Mouse (Mus musculus) limb, embryonic 15.5 days (tissue): ENCODE data around the gene Zfp362. TPM values are rescaled to one million over a fixed set of nuclear protein-coding genes. Genes with fewer than 3 reads are reported as not detected.

ENCODE experiments used
- ATAC-seq: fragments of 200-750 bp; cut with Nextera tagmentation; 2 replicates; pipeline ENCODE4 v1.8.0; 2017; ENCODE audit warnings: low read depth, moderate TSS enrichment; ENCODE audit not compliant: insufficient number of reproducible peaks, low FRiP score, low TSS enrichment
- H3K27ac ChIP-seq: fragments of 300-500 bp; sonication (generic); 2 replicates; pipeline ENCODE4 v1.5.1; 2015; ENCODE audit warnings: moderate library complexity, mild to moderate bottlenecking, inconsistent platforms
- H3K27me3 ChIP-seq: fragments of 300-500 bp; sonication (generic); 2 replicates; pipeline ENCODE4 v1.6.1; 2015; ENCODE audit warnings: inconsistent platforms
- H3K36me3 ChIP-seq: fragments of 300-500 bp; sonication (generic); 2 replicates; pipeline ENCODE4 v1.6.1; 2015; ENCODE audit warnings: inconsistent platforms
- H3K4me1 ChIP-seq: fragments of 300-500 bp; sonication (generic); 2 replicates; pipeline ENCODE4 v1.6.1; 2015; ENCODE audit warnings: inconsistent platforms
- H3K4me2 ChIP-seq: fragments of 300-500 bp; sonication (generic); 2 replicates; pipeline ENCODE4 v1.6.1; 2015; ENCODE audit warnings: mild to moderate bottlenecking, inconsistent platforms
- H3K4me3 ChIP-seq: fragments of 300-500 bp; sonication (generic); 2 replicates; pipeline ENCODE4 v1.5.1; 2015; ENCODE audit warnings: mild to moderate bottlenecking, inconsistent platforms
- H3K9ac ChIP-seq: fragments of 300-500 bp; sonication (generic); 2 replicates; pipeline ENCODE4 v1.6.1; 2015; ENCODE audit warnings: inconsistent platforms
- H3K9me3 ChIP-seq: fragments of 300-500 bp; sonication (generic); 2 replicates; pipeline ENCODE4 v1.6.1; 2016; ENCODE audit warnings: inconsistent platforms
- WGBS: fragments of 180-500 bp; shearing (Covaris S2); methylation state at CpG from one replicate; pipeline ENCODE4 v1.1.7; 2015; 5-methylcytosine and 5-hydroxymethylcytosine counted together
- polyA plus RNA-seq: library from polyadenylated mRNA; unstranded; fragments of >200 nt; fragmentation: Nextera tagmentation; extraction: Ambion mirVana; gene quantifications from 2 replicates; pipeline ENCODE4 v1.2.1, GENCODE M21; 2015

The Zfp362 gene
- polyA plus RNA-seq, 1 experiment from 2014 or later = 37.4 TPM

DNA sequence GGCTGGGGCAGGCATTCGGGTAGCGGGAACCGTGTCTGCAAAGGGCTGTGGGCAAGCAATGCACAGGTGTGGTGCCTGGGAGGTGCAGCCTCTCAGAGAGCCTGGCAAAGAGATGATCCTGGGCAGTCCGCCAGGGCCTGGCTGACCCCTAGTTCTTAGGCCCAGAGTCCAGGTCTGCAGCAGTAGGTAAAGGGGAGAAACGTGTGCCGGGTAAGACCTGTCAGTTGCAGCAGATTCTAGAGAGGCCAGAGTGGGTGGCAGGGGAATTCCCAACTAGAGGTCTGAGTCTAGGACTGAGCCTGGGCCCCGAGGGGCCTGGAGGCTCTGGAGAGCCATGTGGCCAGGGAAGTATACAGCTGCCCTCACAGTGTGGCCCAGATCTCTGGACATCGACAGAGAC, 11.6 kb downstream of the Zfp362 start:
- Histone ChIP-seq H3K4me3 (no peak overlapping the region), H3K9me3 (no peaks in the 10 kb centered on the region), H3K27me3 (no peaks in the 10 kb centered on the region), H3K4me2 (no peak overlapping the region), H3K4me1 (peaks cover 51% of the 10 kb centered on the region), H3K9ac (no peak overlapping the region), H3K27ac (no peak overlapping the region), H3K36me3 (peaks cover 29% of the 10 kb centered on the region)
- WGBS = 86% methylated on average over 8 of the region's 8 CpGs
- no peak for ATAC-seq

DNA sequence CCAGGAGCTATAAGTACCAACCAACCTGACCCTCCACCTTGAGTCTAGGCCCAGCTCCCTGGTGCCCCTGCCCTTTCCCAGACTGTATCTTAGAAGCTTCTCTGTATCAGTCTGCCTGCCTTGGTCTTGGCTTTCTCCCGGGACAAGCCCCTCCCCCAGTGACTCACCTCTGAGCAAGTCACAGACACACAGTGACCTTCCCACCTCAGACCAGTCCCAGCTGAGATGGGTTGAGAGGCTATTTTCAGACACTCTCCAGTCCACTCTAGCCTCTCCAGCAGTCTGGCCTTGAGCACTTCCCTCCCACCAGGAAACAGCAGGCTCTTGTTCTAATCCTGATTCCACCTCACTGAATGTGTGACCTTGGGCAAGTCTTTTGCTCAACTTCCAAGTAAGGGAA, 12.1 kb downstream of the Zfp362 start:
- H3K4me1 ChIP-seq = peaks cover 46% of the 10 kb centered on the region
- H3K27ac ChIP-seq = no peak overlapping the region
- no peaks in the 10 kb centered on the region for H3K27me3 ChIP-seq
- no peak overlapping the region for H3K4me3 ChIP-seq
- no peak for ATAC-seq
- no peak overlapping the region for H3K4me2 ChIP-seq
- H3K9ac ChIP-seq = no peak overlapping the region
- peaks cover 29% of the 10 kb centered on the region for H3K36me3 ChIP-seq
- 22% methylated on average over 1 of the region's 1 CpGs for WGBS
- no peaks in the 10 kb centered on the region for H3K9me3 ChIP-seq

DNA sequence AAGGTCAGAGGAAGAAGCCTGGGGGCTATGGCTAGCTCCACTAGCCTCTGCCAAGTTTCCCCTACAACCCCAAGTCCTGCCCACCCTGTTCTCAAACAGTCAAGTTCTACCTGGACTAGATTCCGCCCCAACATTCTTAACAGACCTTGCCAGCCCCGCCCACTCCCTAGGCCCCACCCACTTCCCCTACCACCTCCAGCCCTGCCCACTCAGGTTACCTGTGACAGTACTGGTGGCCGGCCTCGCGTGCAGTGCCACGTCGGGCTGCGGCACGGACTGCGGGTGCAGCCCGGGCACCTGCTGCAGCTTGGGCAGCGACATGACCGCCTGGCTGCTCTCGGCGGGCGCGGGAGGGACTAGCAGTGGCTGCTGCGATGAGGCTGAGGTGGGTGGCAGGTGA, 16.2 kb downstream of the Zfp362 start:
- Histone ChIP-seq H3K27me3 (no peaks in the 10 kb centered on the region), H3K9me3 (no peaks in the 10 kb centered on the region), H3K4me3 (no peak overlapping the region), H3K9ac (no peak overlapping the region), H3K4me2 (no peak overlapping the region), H3K27ac (no peak overlapping the region), H3K4me1 (peaks cover 9% of the 10 kb centered on the region; the same call in 1 of the 2 replicates), H3K36me3 (peaks cover 68% of the 10 kb centered on the region)
- ATAC-seq = no peak
- WGBS = 41% methylated on average over 18 of the region's 18 CpGs

DNA sequence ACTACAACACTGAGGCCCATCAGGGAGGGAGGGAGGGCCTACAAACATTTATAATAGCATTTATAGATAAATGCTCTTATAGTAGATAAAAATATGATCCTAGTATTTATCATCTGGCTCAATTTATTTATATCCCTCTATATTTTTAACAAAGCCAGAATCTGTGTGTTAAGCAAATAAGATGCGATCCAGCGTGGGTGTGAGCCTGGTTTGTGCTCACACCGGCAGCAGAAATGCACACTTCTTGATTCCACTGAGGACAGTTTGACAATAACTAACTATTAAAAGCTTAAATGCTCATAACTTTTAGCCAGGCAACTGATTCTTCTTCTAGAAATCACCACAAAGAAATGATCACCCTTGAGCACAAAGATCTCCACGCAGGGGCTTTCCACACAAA, 17.7 kb downstream of the Zfp362 start:
- WGBS = 90% methylated on average over 4 of the region's 4 CpGs
- no peak for ATAC-seq
- peaks cover 7% of the 10 kb centered on the region; the same call in 1 of the 2 replicates for H3K4me1 ChIP-seq
- no peak overlapping the region for H3K4me3 ChIP-seq
- no peaks in the 10 kb centered on the region for H3K27me3 ChIP-seq
- no peak overlapping the region for H3K9ac ChIP-seq
- H3K4me2 ChIP-seq = no peak overlapping the region
- H3K27ac ChIP-seq = no peak overlapping the region
- H3K9me3 ChIP-seq = no peaks in the 10 kb centered on the region
- peaks cover 75% of the 10 kb centered on the region for H3K36me3 ChIP-seq

GRCm38 (mm10) chr4:128787023-128787939, 18.6 kb downstream of the Zfp362 start:
- no peak overlapping the region for H3K4me2 ChIP-seq
- peaks cover 7% of the 10 kb centered on the region; the same call in 1 of the 2 replicates for H3K4me1 ChIP-seq
- no peak overlapping the region for H3K9ac ChIP-seq
- peaks cover 78% of the 10 kb centered on the region for H3K36me3 ChIP-seq
- H3K27ac ChIP-seq = no peak overlapping the region
- H3K9me3 ChIP-seq = no peaks in the 10 kb centered on the region
- no peak for ATAC-seq
- H3K27me3 ChIP-seq = no peaks in the 10 kb centered on the region
- no peak overlapping the region for H3K4me3 ChIP-seq
- 92% methylated on average over 24 of the region's 24 CpGs for WGBS

DNA sequence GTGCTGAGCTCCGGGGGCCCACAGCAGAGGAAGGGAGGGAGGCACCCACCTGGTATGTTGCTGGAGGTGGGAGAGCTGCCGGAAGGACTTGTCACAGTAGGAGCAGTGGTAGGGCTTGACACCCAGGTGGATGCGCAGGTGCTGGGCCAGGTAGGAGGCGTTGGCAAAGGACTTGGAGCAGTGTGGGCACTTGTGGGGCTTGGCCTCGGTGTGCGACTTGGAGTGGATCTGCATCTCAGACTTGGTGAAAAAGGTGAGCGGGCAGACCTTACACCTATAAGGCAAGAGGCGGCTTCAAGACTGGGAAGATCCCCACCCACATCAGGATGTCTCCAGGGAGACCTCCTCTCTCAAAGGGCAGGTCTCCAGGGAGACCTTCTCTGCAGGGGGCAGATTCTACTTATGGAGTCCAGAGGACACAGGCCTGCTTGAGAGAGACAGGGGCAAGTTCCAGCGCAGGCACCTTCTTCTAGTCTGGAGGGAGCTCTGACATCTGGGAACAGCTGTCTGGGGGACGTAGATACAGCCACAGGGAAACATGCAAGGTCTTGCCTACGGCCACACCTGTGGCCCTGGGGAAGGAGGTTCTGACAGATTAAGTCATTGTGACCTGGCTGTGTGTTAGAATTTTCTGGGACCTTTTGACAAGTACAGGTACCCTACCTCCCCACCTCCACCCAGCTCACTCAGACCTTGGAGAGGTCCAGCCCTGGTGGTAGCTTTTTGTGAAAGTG, 19.8 kb downstream of the Zfp362 start:
- H3K4me2 ChIP-seq = no peak overlapping the region
- H3K36me3 ChIP-seq = peaks cover 82% of the 10 kb centered on the region
- H3K27me3 ChIP-seq = no peaks in the 10 kb centered on the region
- ATAC-seq = no peak
- H3K27ac ChIP-seq = no peak overlapping the region
- no peak overlapping the region for H3K9ac ChIP-seq
- no peaks in the 10 kb centered on the region for H3K9me3 ChIP-seq
- WGBS = 88% methylated on average over 11 of the region's 11 CpGs
- H3K4me1 ChIP-seq = peaks cover 7% of the 10 kb centered on the region; the same call in 1 of the 2 replicates
- no peak overlapping the region for H3K4me3 ChIP-seq

DNA sequence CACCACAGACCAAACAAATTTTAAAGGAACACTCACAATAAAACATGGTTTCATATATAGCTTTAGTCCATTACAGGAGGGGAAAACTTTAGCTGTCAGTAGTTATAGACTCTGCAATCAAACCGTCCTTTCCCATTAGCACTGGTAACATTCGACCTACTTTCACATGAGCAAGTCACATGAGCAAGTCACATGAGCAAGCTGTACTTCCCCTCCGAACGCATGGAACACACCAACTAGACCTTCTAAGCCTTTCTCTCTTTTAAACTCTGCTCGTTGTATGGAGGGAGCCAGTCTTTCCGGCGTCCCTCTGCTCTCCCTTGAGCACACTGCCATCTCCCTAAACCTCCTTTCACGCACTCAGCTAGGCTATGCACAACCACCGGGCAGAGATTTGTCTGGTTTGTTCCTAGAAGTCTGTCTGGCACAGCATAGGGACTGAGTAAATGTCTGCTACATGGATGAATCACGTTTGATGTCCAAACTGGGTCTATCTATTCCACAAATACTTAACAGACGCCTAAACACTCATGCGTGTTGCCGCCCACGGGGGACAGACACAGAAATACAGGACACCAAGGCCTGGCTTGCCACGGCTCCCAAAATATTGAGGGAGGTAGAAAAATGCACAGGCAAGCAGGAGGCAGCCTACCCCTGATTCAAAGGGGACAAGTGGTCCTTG, 20.8 kb downstream of the Zfp362 start:
- no peaks in the 10 kb centered on the region for H3K9me3 ChIP-seq
- no peak overlapping the region for H3K4me2 ChIP-seq
- ATAC-seq = no peak
- peaks cover 91% of the 10 kb centered on the region for H3K36me3 ChIP-seq
- H3K4me1 ChIP-seq = peaks cover 6% of the 10 kb centered on the region; the same call in 1 of the 2 replicates
- H3K9ac ChIP-seq = no peak overlapping the region
- H3K27ac ChIP-seq = no peak overlapping the region
- no peaks in the 10 kb centered on the region for H3K27me3 ChIP-seq
- no peak overlapping the region for H3K4me3 ChIP-seq
- 90% methylated on average over 15 of the region's 15 CpGs for WGBS

GRCm38 (mm10) chr4:128782645-128783044, 23.2 kb downstream of the Zfp362 start:
- no peaks in the 10 kb centered on the region for H3K4me1 ChIP-seq
- no peak overlapping the region for H3K9ac ChIP-seq
- 75% methylated on average over 4 of the region's 4 CpGs for WGBS
- H3K9me3 ChIP-seq = no peaks in the 10 kb centered on the region
- no peak overlapping the region for H3K4me2 ChIP-seq
- no peaks in the 10 kb centered on the region for H3K27me3 ChIP-seq
- H3K27ac ChIP-seq = no peak overlapping the region
- peaks cover 96% of the 10 kb centered on the region for H3K36me3 ChIP-seq
- no peak overlapping the region for H3K4me3 ChIP-seq
- ATAC-seq = no peak

- WGBS = 86% methylated on average over 7 of the region's 7 CpGs
- Histone ChIP-seq H3K27ac (no peak overlapping the region), H3K9ac (no peak overlapping the region), H3K4me3 (no peak overlapping the region), H3K27me3 (no peaks in the 10 kb centered on the region), H3K4me2 (no peak overlapping the region), H3K36me3 (peaks cover 96% of the 10 kb centered on the region), H3K4me1 (no peaks in the 10 kb centered on the region), H3K9me3 (no peaks in the 10 kb centered on the region)
- ATAC-seq = no peak
These were observed 23.8 kb downstream of the Zfp362 start for GRCm38 (mm10) chr4:128782037-128782436.

- no peak overlapping the region for H3K27ac ChIP-seq
- no peaks in the 10 kb centered on the region for H3K27me3 ChIP-seq
- H3K4me3 ChIP-seq = no peak overlapping the region
- no peaks in the 10 kb centered on the region for H3K4me1 ChIP-seq
- no peak for ATAC-seq
- peaks cover 96% of the 10 kb centered on the region for H3K36me3 ChIP-seq
- H3K9ac ChIP-seq = no peak overlapping the region
- no peak overlapping the region for H3K4me2 ChIP-seq
- no peaks in the 10 kb centered on the region for H3K9me3 ChIP-seq
- 79% methylated on average over 11 of the region's 11 CpGs for WGBS
These were observed 28.3 kb downstream of the Zfp362 start for GRCm38 (mm10) chr4:128777593-128777992.

- no peaks in the 10 kb centered on the region for H3K9me3 ChIP-seq
- 48% methylated on average over 20 of the region's 20 CpGs for WGBS
- H3K4me1 ChIP-seq = no peaks in the 10 kb centered on the region
- H3K4me3 ChIP-seq = no peak overlapping the region
- no peak overlapping the region for H3K27ac ChIP-seq
- H3K27me3 ChIP-seq = no peaks in the 10 kb centered on the region
- H3K4me2 ChIP-seq = no peak overlapping the region
- ATAC-seq = 0 out of 2 replicates have a peak, but pooled peaks have one; percentile 27
- no peak overlapping the region for H3K9ac ChIP-seq
- peaks cover 96% of the 10 kb centered on the region for H3K36me3 ChIP-seq
These were observed 29.1 kb downstream of the Zfp362 start for GRCm38 (mm10) chr4:128776568-128777289.
